Mouse (Mus musculus): ENCODE data around the gene Ascc2.
A peak's percentile ranks its signal among the peaks of the same experiment; 100 is the strongest.

The Ascc2 gene

DNA sequence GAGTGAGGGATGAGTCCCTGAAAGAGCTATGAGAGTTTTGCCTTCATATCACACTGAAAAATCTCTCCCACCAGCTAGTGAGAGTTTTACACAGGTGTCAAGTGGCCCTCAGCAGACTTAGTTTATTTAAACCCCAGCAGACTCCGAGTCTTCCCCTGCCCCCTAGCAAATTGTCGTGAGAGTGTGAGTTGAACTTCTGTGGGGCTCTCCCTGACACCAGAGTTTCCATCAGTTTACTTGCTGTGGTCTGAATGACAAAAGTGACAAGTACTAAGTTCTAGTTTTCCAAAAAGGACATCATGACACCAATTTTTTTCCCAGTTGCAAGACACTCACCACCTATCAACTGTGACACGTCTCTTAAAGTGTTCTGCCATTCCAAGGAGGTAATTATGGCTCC lies 50.3 kb downstream of the Ascc2 start:
- TF ChIP-seq GATA4 (IDR thresholded peaks at IDR 0.05; ENCODE audit: insufficient replicate concordance, low read length): no peak

DNA sequence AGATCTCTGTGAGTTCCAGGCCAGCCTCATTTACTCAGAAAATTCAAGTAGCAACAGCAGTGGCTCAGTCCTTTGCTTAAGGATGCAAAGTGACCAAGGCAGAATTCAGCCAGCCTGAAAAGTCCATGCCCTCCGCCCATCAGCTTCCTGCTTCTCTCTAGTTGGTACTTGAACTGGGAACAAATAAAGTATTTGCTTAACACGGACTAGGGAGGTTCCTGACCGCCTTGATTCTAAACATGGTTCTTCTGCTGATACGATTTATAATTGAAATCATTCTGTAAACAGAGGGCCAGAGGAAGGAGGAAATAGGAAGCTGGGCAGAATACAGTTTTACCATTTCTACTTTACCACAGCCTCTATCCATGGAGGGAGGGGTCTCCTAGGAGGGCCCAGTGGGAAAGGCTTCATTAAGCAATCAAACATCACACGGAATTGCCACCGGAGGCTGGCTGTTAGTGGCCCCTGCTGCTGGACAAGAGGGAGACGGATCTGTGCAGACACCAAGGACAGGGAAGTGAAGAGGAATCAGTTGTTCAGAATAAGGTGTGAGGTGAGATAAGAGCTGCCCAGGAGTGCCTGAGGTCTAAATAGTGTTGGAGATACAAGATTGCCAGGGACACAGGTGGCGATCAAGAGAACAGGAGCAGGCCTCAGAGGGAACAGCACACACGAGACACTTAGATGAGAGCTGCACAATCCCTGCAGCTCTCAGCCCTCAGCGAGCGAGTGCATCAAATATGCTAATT lies 51.3 kb downstream of the Ascc2 start:
- TF ChIP-seq GATA4 (IDR thresholded peaks at IDR 0.05; ENCODE audit: insufficient replicate concordance, low read length): no peak

DNA sequence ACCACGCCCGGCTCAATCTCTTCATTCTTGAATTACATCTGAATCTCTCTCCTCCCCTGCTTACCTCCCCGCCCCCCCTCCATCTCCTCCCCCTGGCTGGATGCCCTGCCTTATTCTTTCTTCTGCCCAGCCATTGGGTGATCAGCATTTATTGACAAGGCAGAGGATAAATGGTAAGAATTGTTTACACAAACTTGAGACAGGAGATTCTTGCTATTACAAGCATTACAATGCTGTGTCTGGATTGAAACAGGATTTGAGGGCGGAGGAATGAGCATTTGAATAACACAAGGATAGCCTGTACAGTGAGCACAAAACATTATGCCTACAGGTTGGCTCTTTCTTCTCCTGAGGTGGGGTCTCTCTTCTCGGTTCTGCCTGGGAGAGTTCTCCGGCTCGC lies 52.8 kb downstream of the Ascc2 start:
- TF ChIP-seq GATA4 (IDR thresholded peaks at IDR 0.05; ENCODE audit: insufficient replicate concordance, low read length): no peak

GRCm38 (mm10) chr11:4691213-4691612 lies 53.7 kb downstream of the Ascc2 start:
- no peak for TF ChIP-seq GATA4 (IDR thresholded peaks at IDR 0.05; ENCODE audit: insufficient replicate concordance, low read length)

DNA sequence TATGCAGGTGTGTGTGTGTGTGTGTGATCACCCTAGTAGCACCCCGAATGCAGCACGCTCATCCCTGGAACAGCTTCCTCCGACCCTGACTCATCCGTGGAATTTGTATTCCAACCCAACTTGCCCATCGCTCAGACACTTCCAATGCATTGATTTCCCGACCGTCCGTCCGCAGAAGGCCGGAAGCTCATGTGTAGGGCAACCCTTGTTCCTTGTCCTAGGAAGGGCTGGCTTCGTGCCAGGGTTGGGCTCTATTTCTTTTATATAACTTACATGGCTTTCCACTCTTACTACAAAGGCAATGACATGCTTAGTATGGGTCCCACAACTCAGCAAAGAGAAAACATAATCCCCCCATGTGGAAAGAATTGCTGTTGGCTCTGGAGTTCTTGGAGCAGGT lies 54.6 kb downstream of the Ascc2 start:
- TF ChIP-seq GATA4 (IDR thresholded peaks at IDR 0.05; ENCODE audit: insufficient replicate concordance, low read length): no peak

- no peak for TF ChIP-seq GATA4 (IDR thresholded peaks at IDR 0.05; ENCODE audit: insufficient replicate concordance, low read length)
Measured at GRCm38 (mm10) chr11:4697043-4697983, 59.8 kb downstream of the Ascc2 start.

DNA sequence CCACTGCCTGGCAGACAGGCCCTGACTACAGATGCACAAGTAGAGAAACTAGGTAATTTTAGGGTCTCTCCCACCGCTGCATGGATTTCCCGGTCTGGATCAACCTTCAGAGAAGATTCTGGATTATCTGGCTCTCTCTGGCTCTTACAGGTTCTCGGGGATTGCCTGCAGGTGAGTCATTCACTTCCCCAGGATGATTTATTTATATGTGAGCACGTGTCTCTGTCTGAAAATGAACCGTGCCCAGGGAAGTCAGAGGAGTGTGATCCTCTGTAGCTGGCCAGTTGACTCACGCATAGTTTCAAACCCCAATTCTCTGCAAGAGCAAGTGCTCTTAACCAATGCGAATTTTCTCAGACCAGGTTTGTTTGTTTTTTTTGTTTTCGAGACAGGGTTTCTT lies 63.2 kb downstream of the Ascc2 start:
- no peak for TF ChIP-seq GATA4 (IDR thresholded peaks at IDR 0.05; ENCODE audit: insufficient replicate concordance, low read length)

DNA sequence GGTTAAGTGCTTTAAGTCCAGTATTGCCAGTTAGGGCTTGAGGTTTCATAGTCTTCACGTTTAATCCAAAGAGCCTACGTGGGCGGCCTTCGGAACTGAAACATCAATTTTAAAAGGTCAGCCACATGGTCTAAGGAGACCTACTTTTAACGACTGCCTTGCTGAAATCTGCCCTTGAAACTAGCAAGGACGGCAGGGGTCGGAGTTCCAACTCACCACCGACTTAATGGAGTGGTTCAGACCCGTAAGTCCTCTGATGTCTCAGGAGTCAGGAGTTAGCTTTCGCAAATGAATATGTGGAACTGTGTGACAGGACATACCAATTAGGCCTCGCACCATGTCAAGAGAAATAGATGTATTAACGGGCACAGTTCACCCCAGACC lies 66.1 kb downstream of the Ascc2 start:
- no peak for TF ChIP-seq GATA4 (IDR thresholded peaks at IDR 0.05; ENCODE audit: insufficient replicate concordance, low read length)

- peak; percentile 26; the same call in 1 of the 2 replicates for TF ChIP-seq GATA4 (IDR thresholded peaks at IDR 0.05; ENCODE audit: insufficient replicate concordance, low read length)
Measured at GRCm38 (mm10) chr11:4704072-4704964, 66.8 kb downstream of the Ascc2 start, which contains the start of the genes Uqcr10 and Zmat5. Gene Uqcr10 (minus strand): TSS chr11:4704342. Gene Zmat5 (plus strand): TSS chr11:4704678.

GRCm38 (mm10) chr11:4705178-4705577 lies 67.6 kb downstream of the Ascc2 start:
- TF ChIP-seq GATA4 (IDR thresholded peaks at IDR 0.05; ENCODE audit: insufficient replicate concordance, low read length): no peak

DNA sequence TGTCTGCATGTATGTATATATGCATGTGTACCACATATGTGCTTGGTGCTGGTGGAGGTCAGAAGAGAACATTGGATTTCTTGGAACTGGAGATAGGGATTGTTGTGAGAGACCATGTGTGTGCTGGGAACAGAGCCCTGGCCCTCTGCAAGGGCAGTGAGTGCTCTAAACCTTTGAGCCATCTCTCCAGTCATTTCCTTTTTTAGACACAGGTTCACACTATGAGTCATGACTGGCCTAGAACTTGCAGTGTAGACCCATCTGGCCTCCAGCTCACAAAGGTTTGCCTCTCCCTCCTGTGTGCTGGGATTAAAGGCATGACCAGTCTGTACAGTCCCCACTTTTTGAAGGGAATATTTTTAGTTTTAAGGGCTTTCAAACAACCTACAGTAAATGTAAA lies 75.3 kb downstream of the Ascc2 start:
- TF ChIP-seq GATA4 (IDR thresholded peaks at IDR 0.05; ENCODE audit: insufficient replicate concordance, low read length): no peak

DNA sequence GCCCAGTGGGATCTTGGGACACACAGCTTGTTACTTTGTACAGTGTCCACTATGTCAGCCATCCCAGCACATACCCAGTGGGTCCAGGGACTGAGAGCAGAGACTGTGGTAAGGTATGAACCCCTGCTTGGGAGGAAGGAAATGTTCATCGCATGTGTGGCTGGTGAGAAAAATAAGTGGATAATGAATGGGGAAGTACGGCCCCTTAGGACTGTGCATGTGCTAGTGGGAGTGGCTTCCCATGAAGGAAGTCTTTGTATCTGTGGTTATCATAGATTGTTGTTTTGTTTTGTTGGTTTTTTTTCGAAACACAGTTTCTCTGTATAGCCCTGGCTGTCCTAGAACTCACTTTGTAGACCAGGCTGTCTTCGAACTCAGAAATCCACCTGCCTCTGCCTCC lies 77.2 kb downstream of the Ascc2 start:
- no peak for TF ChIP-seq GATA4 (IDR thresholded peaks at IDR 0.05; ENCODE audit: insufficient replicate concordance, low read length)

DNA sequence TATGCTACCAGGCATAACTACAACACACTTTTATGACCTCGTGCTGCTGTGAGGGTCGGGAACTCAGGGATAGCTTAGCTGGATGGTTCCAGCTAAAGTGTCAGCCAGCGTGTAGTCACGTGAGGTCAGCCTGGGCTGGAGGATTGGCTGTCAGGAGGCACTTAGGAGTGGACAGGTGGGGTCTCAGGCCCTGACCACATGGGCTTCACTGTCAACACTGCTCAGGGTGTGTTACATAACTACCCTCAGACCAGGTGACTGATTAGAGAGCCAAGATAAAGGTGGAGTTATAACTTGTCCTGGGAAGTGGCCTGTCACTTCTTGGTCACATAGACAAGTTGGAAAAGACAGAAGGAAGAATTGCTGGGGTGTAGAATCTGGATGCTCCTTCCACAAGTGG lies 78.0 kb downstream of the Ascc2 start:
- TF ChIP-seq GATA4 (IDR thresholded peaks at IDR 0.05; ENCODE audit: insufficient replicate concordance, low read length): no peak

DNA sequence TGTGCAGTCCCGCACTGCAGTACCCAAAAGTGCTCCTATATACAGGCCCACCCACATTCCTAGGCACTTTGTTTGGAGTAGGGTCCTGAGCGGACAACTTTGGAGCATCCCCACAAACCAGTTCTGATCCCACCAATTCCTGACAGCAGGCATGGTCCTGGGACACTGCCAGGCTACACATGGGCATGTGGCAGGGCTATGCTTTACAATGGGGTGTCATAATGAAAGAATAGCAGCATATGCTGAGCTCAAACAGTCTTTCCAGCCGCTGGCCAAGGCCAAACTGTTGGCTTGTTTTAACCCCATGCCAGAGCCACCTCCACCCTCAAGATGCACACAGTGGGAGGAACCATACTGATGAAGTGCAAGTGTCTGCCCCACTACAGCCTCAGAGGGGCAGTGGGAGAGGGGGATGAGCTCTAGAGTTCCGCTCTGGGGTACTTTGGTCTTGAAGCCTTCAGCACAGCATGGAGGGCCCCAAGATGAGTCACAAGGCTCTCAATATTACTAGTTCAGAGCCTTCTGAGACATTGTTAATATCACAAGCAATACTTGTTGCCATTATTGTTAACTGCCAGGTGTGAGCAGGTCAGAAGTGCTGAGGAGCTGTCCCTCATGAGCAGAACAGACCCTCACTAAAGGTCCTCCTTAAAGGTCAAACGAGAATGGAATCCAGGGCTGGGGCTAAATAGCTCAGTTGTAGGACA lies 79.1 kb downstream of the Ascc2 start:
- no peak for TF ChIP-seq GATA4 (IDR thresholded peaks at IDR 0.05; ENCODE audit: insufficient replicate concordance, low read length)
